Mouse (Mus musculus) liver, embryonic 14.5 days (tissue): ENCODE results near the gene Gamt. TPM values are rescaled to one million over a fixed set of nuclear protein-coding genes. Genes with fewer than 3 reads are reported as not detected.

Experiments used
- ATAC-seq: fragments of 200-750 bp; cut with Nextera tagmentation; 2 replicates; pipeline ENCODE4 v1.8.0; 2017; ENCODE audit warnings: moderate number of reproducible peaks, mild to moderate bottlenecking, moderate library complexity; ENCODE audit not compliant: insufficient read depth
- DNase-seq, 3 experiments: peaks; one replicate each; pipeline ENCODE4 v3.0.0-alpha.2; 2012 to 2013; ENCODE audit warnings: low read depth in 3 of 3, low spot score in 3 of 3
- H3K27ac ChIP-seq: fragments of 300-500 bp; sonication (generic); 2 replicates; pipeline ENCODE4 v1.5.1; 2014; ENCODE audit warnings: moderate library complexity, mild to moderate bottlenecking, control low read depth, inconsistent platforms
- H3K27me3 ChIP-seq: fragments of 300-500 bp; sonication (generic); 2 replicates; pipeline ENCODE4 v1.6.1; 2014; ENCODE audit warnings: mild to moderate bottlenecking, low read length, moderate library complexity; ENCODE audit not compliant: control insufficient read depth, insufficient read depth
- H3K36me3 ChIP-seq: fragments of 300-500 bp; sonication (generic); replicated peaks from 2 replicates; pipeline ENCODE4 v1.6.1; 2014; ENCODE audit warnings: low read depth; ENCODE audit not compliant: control insufficient read depth, insufficient read depth
- H3K4me1 ChIP-seq, 2 experiments: fragments of 200-500 bp in 1 of 2; fragments of 300-500 bp in 1 of 2; sonication (generic) in 1 of 2; replicated peaks; 2 replicates each; pipeline ENCODE4 v1.6.1; 2012 to 2014; ENCODE audit warnings: antibody characterized with exemption in 1 of 2, inconsistent platforms in 1 of 2, low read length in 1 of 2; ENCODE audit not compliant: control insufficient read depth in 2 of 2, insufficient read depth in 2 of 2
- H3K4me2 ChIP-seq: fragments of 300-500 bp; sonication (generic); 2 replicates; pipeline ENCODE4 v1.6.1; 2014; ENCODE audit warnings: low read depth, mild to moderate bottlenecking, control low read depth, moderate library complexity
- H3K4me3 ChIP-seq, 2 experiments: fragments of 200-500 bp in 1 of 2; fragments of 300-500 bp in 1 of 2; sonication (generic) in 1 of 2; 2 replicates each; pipeline ENCODE4 v1.5.1; 2012 to 2014; ENCODE audit warnings: low read depth in 2 of 2, low read length in 2 of 2, mild to moderate bottlenecking in 2 of 2, control low read depth in 1 of 2, inconsistent platforms in 1 of 2, moderate library complexity in 1 of 2; ENCODE audit not compliant: insufficient read depth in 1 of 2
- H3K9ac ChIP-seq: fragments of 300-500 bp; sonication (generic); replicated peaks from 2 replicates; pipeline ENCODE4 v1.6.1; 2014; ENCODE audit warnings: mild to moderate bottlenecking, control low read depth, moderate library complexity
- H3K9me3 ChIP-seq: fragments of 300-500 bp; sonication (generic); 2 replicates; pipeline ENCODE4 v1.6.1; 2016; ENCODE audit warnings: low read length, mixed read lengths; ENCODE audit not compliant: control insufficient read depth
- CTCF ChIP-seq: IDR thresholded peaks from 2 replicates; pipeline ENCODE4 v1.5.1; 2016; ENCODE audit warnings: antibody characterized with exemption, low read depth, control low read depth
- EP300 ChIP-seq: IDR thresholded peaks from 2 replicates; pipeline ENCODE4 v1.6.1; 2016; ENCODE audit warnings: antibody characterized with exemption, low read depth
- WGBS: fragments of 180-500 bp; shearing (Covaris S2); extraction: QIAGEN DNeasy Blood & Tissue Kit; methylation state at CpG from one replicate; pipeline ENCODE4 v1.1.7; 2014; ENCODE audit not compliant: insufficient replicate concordance; 5-methylcytosine and 5-hydroxymethylcytosine counted together
- polyA plus RNA-seq, 2 experiments: library from polyadenylated mRNA; depleted of rRNA in 1 of 2; stranded (reverse) in 1 of 2; unstranded in 1 of 2; fragments of >200 nt; fragmentation: Nextera tagmentation in 1 of 2; extraction: Ambion mirVana in 1 of 2; gene quantifications; 2 replicates each; pipeline versions ENCODE4 v1.2.1 to v1.2.3; 2012 to 2014

Gene Gamt
- polyA plus RNA-seq, 2 experiments: 41.4 to 64.9 TPM

- TF ChIP-seq EP300 (no peak), CTCF (no peak)
- Histone ChIP-seq H3K4me2 (no peak overlapping the region), H3K9ac (no peak overlapping the region), H3K36me3 (peaks cover 26% of the 10 kb centered on the region), H3K4me1 (peaks cover 18% of the 10 kb centered on the region in 2 experiments), H3K27ac (no peak overlapping the region), H3K27me3 (no peaks in the 10 kb centered on the region), H3K9me3 (no peaks in the 10 kb centered on the region), H3K4me3 (no peak overlapping the region)
- 60% methylated on average over 2 of the region's 2 CpGs for WGBS
- DNase-seq: no peak
- no peak for ATAC-seq
Measured at GRCm38 (mm10) chr10:80257936-80258335, 2.9 kb downstream of the Gamt start.

GRCm38 (mm10) chr10:80255881-80256535 is 4.8 kb downstream of the Gamt start:
- 85% methylated on average over 5 of the region's 5 CpGs for WGBS
- Histone ChIP-seq H3K4me3 (no peak overlapping the region), H3K9ac (no peak overlapping the region), H3K27ac (no peak overlapping the region), H3K9me3 (no peaks in the 10 kb centered on the region), H3K4me2 (no peak overlapping the region), H3K27me3 (no peaks in the 10 kb centered on the region), H3K36me3 (peaks cover 26% of the 10 kb centered on the region), H3K4me1 (peaks cover 8 to 9% of the 10 kb centered on the region in 2 experiments)
- ATAC-seq (no peak), DNase-seq (no peak)
- TF ChIP-seq EP300: no peak
- TF ChIP-seq CTCF: 0 out of 2 replicates have a peak, but pooled peaks have one; percentile 12

GRCm38 (mm10) chr10:80254331-80255297 is 6.2 kb downstream of the Gamt start:
- TF ChIP-seq CTCF (no peak), EP300 (no peak)
- no peak overlapping the region for H3K27ac ChIP-seq
- WGBS: 88% methylated on average over 26 of the region's 26 CpGs

GRCm38 (mm10) chr10:80253551-80253950 is 7.3 kb downstream of the Gamt start:
- TF ChIP-seq CTCF (no peak), EP300 (no peak)
- Histone ChIP-seq H3K27ac (no peak overlapping the region), H3K36me3 (peaks cover 26% of the 10 kb centered on the region), H3K4me2 (no peak overlapping the region), H3K9ac (no peak overlapping the region), H3K27me3 (no peaks in the 10 kb centered on the region), H3K4me3 (no peak overlapping the region), H3K4me1 (peaks cover 5 to 8% of the 10 kb centered on the region in 2 experiments; a peak in 3 of 4 replicates), H3K9me3 (no peaks in the 10 kb centered on the region)
- ATAC-seq (no peak), DNase-seq (no peak)
- 82% methylated on average over 6 of the region's 6 CpGs for WGBS

More at GRCm38 (mm10) chr10:80254331-80255297, 6.2 kb downstream of the Gamt start:
- Histone ChIP-seq H3K4me1 (peaks cover 5 to 8% of the 10 kb centered on the region in 2 experiments; a peak in 3 of 4 replicates), H3K9ac (no peak overlapping the region), H3K27me3 (no peaks in the 10 kb centered on the region), H3K4me2 (no peak overlapping the region), H3K36me3 (peaks cover 26% of the 10 kb centered on the region), H3K9me3 (no peaks in the 10 kb centered on the region), H3K4me3 (no peak overlapping the region)
- no peak for ATAC-seq
- no peak for DNase-seq
